Mouse (Mus musculus) MEL (cell line): ENCODE results near the gene Iqcf3.

Experiments used
- CTCF ChIP-seq, 3 experiments: IDR thresholded peaks in 2 of 3; conservative IDR thresholded peaks in 1 of 3; 2 replicates each; pipeline ENCODE4 v1.5.1; 2011 to 2012; ENCODE audit warnings: low read length in 3 of 3, low read depth in 2 of 3, mild to moderate bottlenecking in 2 of 3, improper control_type of control experiment in 1 of 3, inconsistent platforms in 1 of 3, mixed read lengths in 1 of 3, moderate library complexity in 1 of 3; ENCODE audit not compliant: control insufficient read depth in 1 of 3, insufficient read depth in 1 of 3, poor library complexity in 1 of 3, severe bottlenecking in 1 of 3
- JUND ChIP-seq: IDR thresholded peaks from 2 replicates; pipeline ENCODE4 v1.6.1; 2011; ENCODE audit warnings: low read depth, mild to moderate bottlenecking, improper control_type of control experiment, low read length
- KAT2A ChIP-seq: conservative IDR thresholded peaks from 2 replicates; pipeline ENCODE4 v1.6.1; 2012; ENCODE audit warnings: low read depth, low read length, improper control_type of control experiment, inconsistent platforms
- RAD21 ChIP-seq: IDR thresholded peaks from 2 replicates; pipeline ENCODE4 v1.6.1; 2011; ENCODE audit warnings: mild to moderate bottlenecking, low read depth, low read length, improper control_type of control experiment
- RCOR1 ChIP-seq: IDR thresholded peaks from 2 replicates; pipeline ENCODE4 v1.6.1; 2012; ENCODE audit warnings: low read depth, mild to moderate bottlenecking, inconsistent platforms, low read length, improper control_type of control experiment
- SIN3A ChIP-seq: IDR thresholded peaks from 2 replicates; pipeline ENCODE4 v1.6.1; 2012; ENCODE audit warnings: low read length, improper control_type of control experiment, inconsistent platforms
- USF1 ChIP-seq: IDR thresholded peaks from 2 replicates; pipeline ENCODE4 v1.6.1; 2014; ENCODE audit warnings: low read depth, mild to moderate bottlenecking, inconsistent platforms, low read length, improper control_type of control experiment, moderate library complexity
- USF2 ChIP-seq, 2 experiments: IDR thresholded peaks; 2 replicates each; pipeline ENCODE4 v1.6.1; 2011 to 2012; ENCODE audit warnings: improper control_type of control experiment in 2 of 2, low read length in 2 of 2, borderline replicate concordance in 1 of 2, inconsistent platforms in 1 of 2, low read depth in 1 of 2, mild to moderate bottlenecking in 1 of 2; ENCODE audit not compliant: insufficient read depth in 1 of 2
- ZC3H11A ChIP-seq: IDR thresholded peaks from 2 replicates; pipeline ENCODE4 v1.6.1; 2012; ENCODE audit warnings: low read depth, mild to moderate bottlenecking, inconsistent platforms, low read length, improper control_type of control experiment

DNA sequence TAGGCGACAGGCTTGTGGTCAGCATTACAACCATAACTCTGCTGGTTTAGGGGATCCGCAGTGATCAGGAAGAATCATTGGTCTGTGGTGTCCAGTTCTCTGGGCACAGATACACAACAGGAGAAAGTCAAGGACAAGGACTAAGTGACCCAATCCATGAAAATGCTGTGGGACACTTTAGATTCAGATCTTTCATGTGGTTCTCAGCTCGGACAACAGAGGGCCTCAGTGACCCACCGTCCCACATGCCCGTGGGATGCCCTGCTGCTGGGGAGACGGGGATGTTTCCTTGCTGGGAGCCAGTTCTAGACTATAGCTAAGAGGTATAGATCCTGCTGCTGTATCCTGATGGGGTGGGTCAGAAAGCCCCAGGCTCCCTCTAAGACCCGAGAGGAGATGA, 37.0 kb upstream of the Iqcf3 start:
- no peak for TF ChIP-seq KAT2A
- no peak for TF ChIP-seq USF1
- no peak for TF ChIP-seq ZC3H11A
- TF ChIP-seq JUND = no peak
- peak in 2 of 3 experiments; percentile 6 to 19; a peak in 1 of 6 replicates for TF ChIP-seq CTCF (IDR thresholded peaks at IDR 0.05 in 2 of 3, conservative IDR thresholded peaks at IDR 0.05 in 1 of 3; ENCODE audit: control insufficient read depth in 1 of 3, insufficient read depth in 1 of 3, low read depth in 2 of 3, low read length in 3 of 3, poor library complexity in 1 of 3, severe bottlenecking in 1 of 3)
- no peak for TF ChIP-seq RCOR1
- TF ChIP-seq SIN3A = no peak
- no peak; the same call in 1 of the 2 replicates for TF ChIP-seq RAD21
- no peak for TF ChIP-seq USF2 (IDR thresholded peaks at IDR 0.05; ENCODE audit: borderline replicate concordance in 1 of 2, insufficient read depth in 1 of 2, low read depth in 1 of 2, low read length in 2 of 2)
